Mouse (Mus musculus) cerebellum, adult 11 months (tissue): ENCODE results near the gene Wbp2.
"Not testable (repeated sequence)": the region's sequence is repeated elsewhere in the genome, so short reads cannot be mapped to it uniquely, and the experiment has no call there.

Source experiments
- DNase-seq: peaks from one replicate; pipeline ENCODE4 v3.0.0; 2022

Gene Wbp2

DNA sequence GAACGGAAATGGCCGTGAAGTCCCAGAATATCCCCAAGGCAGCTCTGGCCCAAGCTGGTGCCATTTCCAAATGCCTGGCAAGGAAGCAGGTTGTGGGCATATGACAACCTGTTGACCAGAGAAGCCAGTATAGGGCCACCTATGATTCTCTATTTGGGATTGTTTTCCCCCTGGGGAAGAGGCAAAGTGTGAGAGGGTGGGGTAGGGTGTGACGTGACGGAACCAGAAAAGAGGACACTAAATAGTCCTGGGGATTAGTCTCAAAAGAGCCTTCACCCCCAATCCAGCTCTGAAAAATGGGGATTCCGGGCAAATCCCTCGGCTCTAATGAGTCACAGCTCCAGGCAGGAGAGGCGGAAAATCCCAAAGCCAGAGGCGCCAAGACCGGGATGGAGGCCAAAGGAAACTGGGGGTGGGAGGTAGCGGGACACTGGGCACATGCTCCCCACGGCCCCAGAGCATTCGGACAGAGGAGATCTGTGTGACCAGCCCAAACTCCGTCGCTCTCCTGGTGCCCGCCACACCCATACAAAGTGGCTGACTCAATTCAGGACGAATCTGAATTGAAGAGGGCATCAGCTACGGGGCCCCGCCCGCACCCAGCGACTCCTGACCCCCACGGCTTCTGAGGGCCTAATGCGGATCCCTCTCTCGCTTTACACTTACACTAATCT lies 21.8 kb upstream of the Wbp2 start:
- DNase-seq, result no peak

DNA sequence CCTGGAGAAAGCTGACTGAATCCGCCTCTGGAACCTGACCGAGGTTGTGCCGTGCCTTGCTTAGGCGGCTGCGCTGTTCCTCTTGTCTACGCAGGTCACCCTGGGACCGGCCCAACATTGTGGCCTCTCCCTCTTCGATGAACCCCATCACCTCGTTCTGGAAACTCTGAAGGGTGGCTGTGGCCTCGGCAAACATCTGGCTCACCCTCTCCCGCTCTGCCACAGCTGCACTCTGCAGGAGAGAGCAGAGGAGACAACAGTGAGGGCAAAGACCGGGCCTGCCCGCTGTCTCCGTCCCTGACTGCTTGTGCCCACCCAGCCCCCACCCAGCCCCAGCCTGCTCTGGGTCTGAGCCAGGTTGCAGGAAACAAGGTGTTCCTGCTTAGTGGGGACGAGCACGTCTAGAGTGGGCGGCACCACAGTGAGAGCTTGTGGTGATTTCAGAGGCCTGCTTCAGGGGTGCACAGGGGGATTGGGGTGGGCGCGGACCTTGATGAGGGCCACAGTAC lies 21.0 kb upstream of the Wbp2 start:
- DNase-seq, result no peak

DNA sequence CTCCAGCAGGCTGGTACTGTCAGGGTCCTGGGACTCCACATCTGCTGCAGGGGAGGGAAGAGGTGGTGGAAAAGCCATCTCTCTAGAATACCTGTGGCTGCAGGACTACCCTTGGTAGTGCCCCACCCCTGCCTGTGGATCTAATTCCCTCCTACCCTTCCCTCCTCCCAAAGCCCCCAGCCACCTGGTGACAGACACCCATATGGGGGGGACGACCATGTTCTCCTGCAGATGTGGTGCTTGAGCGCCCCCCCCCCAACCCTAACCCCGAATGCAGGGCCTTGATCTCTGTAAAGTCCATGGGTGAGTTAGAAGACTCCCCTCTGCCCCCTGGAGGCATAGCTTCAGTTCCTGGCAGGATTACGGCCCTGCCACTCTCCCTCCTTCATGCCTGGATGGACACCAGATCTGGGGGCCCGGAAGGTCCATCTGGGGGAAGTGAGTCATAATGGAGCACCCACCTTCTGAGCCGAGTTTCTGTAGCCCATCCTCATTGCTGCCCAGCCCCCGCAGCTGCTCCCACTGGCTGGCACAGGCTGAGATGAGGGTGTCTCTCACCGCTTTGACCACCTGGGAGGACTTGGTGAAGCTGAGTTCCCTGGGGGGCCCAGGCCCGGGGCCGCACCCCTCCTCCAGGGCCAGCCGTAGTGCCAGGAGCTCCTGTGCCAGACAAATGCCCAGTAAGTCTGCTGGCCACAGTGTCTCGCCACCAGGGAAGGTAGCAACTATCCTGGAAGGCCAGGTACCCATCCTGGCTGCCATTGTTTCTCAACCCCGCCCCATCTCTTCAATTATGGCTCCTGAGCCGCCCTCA lies 20.4 kb upstream of the Wbp2 start:
- no peak for DNase-seq

- DNase-seq, result no peak
Observed at GRCm38 (mm10) chr11:116106154-116106962, 19.6 kb upstream of the Wbp2 start.

DNA sequence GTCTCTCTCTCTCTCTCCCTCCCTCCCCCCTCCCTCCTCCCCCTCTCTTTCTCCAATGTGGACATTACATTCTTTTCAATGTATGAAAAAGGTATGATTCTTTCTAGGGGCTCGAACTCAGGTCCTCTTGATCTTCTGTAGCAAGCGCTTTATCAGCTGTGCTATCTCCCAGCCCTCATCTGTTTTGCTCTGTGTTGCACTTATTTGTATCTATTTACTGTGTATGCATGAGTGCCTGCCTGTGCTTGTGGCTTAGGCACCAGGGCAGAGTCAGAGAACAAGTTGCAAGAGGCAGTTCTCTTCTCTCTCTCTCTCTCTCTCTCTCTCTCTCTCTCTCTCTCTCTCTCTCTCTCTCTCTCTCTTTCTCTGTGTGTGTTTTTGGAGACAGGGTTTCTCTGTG lies 18.3 kb upstream of the Wbp2 start:
- DNase-seq, result no peak

GRCm38 (mm10) chr11:116104006-116104646 lies 17.3 kb upstream of the Wbp2 start:
- DNase-seq, result no peak

DNA sequence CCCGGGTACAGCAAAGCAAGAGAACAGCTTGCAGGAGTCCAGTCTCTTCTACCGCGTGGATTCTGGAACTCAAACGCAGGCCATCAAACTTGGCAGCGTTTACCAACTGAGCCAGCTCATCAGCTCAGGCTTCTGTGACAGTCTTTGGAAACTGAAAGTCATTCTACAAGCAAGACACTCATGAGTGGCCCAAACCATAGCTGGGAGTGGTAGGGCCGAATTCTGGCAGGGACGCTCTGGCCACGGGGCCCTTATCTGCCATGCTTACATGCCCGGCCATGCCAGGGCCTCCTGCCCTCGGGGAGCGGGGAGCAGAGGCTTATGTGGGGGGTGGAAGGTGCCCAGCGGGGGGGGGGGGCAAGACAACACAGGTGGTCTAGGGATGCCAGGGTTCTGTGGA lies 16.8 kb upstream of the Wbp2 start:
- DNase-seq, result no peak

DNA sequence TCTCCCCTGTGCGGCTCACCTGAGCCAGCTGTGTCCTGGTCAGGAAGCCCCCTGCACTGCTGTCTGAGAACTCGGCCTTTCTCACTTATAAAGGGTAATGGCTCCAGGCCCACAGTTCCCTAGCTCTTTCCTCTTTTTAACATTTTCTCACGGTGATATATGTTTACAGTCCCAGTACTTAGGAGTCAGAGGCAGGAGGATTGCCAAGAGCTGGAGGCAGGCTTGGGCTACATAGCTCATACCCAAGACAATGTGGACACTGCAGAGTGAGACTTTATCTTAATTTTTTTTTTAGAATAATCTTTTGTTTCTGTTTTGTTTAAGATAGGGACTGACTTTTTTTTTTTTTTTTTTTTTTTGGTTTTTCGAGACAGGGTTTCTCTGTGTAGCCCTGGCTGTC lies 15.7 kb upstream of the Wbp2 start:
- no peak for DNase-seq

DNA sequence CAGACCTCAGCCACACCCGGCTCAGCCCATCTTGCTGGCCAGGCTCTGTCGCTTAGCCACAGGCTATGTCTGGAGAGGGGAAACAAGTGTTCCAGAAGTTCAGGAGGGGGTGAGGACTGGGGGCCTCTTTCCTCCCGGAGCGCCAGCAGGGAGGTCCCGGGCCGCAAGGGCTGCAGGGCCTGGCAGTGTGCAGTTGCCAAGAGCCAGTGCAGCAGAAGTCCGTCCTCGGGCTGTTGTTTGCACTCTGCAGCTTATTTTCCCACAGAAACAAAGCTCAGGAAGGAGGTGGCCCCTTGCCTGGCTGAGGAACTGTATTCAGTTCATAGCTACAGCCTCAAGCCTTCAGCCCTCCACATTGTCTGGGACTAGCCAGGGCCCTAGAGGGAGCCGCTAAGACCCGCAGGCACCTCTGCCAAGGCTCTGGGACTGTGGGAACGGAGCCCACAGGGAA lies 15.2 kb upstream of the Wbp2 start:
- DNase-seq, result no peak

DNA sequence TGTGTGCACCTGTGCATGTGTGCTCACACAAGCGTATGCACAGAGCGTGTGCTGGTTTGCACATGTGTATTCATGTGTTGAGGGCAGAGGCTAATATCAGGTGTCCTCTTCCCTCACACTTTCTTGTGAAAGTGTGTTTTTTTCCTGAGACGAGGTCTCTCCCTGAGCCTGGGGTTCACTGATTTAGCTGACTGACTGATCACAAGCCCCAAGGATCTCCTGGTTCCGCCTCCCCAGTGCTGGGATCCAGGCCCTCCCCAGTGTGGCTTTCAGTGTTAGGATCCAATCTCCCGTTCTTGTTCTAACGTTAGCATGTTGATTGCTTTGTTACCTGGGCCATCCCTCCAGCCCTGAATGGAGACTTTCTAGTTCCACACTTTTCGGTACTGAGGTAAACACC lies 14.0 kb upstream of the Wbp2 start:
- DNase-seq, result no peak

GRCm38 (mm10) chr11:116100385-116100784 lies 13.6 kb upstream of the Wbp2 start:
- DNase-seq, result no peak

- DNase-seq, result no peak
Observed at GRCm38 (mm10) chr11:116099462-116099861, 12.7 kb upstream of the Wbp2 start.

DNA sequence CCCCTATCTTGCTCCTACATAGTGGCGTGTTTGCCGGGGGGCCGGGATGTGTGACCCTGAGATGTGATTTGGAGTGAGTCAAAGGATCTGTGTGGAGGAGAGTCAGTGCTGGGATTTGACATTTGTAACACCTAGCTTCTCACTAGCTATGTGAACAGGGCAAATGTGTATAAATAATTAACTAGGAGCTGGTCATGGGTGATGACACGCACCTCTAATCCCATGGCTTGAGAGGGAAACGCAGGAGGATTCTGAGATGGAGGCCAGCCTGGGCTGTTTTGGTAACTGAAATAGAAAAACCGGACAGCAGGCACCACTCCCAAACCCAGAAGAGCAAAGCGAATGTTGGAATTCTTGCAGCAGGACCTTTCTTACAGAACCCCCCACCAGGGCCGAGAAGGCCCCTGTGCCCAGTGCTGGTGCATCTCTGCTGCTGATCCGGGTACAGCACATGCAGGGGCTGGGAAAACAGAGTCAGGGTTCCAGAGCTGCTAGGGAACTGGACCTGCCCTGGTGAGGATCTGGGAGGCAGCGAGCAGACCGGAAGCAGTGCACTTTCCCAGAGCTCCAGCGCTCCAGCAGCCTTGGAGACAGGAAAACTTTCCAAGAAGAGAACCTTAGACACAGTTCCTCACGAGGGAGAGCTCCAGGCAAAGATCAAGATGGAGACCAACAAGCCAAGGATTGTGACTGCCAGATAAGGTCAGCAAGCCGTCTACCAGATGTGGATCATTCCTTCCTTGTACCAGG lies 12.1 kb upstream of the Wbp2 start:
- DNase-seq, result no peak

DNA sequence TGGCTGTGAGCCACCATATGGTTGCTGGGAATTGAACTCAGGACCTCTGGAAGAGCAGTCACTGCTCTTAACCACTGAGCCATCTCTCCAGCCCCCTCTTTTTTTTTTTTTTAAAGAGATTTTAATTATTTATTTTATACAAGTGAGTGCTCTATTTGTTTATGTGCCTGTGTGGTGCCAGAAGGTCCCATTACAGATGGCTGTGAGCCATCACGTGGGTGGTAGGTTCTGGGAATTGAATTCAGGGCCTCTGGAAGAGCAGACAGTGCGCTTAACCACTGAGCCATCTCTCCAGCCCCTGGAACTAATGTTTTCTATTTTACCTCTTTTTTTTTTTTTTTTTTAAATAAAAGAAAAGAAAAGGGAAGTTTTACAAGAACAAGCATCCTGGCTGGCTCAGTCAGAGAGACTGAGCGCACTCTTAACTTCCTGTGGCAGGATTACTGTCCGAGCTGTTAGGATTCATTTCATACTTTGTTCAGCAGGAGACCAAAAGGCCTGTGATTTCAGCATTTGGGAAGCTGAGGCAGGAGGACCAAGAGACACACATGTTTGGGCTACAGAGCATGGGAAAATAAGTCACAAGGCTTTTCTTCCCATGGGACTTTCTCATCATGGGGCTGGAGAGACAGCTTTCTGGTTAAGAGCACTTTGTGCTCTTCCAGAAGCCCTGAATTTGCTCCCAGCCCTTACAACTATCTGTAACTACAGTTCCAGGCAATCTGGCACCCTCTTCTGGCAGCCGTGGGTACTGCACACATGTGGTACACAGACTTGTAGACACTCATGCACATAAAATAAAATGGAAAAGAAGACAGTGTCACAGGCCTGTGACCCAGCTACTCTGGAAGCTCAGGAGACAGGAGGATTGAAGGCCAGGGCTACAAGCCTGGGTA lies 9.7 kb upstream of the Wbp2 start:
- DNase-seq, result no peak

- no peak for DNase-seq
Observed at GRCm38 (mm10) chr11:116095573-116095972, 8.8 kb upstream of the Wbp2 start.

DNA sequence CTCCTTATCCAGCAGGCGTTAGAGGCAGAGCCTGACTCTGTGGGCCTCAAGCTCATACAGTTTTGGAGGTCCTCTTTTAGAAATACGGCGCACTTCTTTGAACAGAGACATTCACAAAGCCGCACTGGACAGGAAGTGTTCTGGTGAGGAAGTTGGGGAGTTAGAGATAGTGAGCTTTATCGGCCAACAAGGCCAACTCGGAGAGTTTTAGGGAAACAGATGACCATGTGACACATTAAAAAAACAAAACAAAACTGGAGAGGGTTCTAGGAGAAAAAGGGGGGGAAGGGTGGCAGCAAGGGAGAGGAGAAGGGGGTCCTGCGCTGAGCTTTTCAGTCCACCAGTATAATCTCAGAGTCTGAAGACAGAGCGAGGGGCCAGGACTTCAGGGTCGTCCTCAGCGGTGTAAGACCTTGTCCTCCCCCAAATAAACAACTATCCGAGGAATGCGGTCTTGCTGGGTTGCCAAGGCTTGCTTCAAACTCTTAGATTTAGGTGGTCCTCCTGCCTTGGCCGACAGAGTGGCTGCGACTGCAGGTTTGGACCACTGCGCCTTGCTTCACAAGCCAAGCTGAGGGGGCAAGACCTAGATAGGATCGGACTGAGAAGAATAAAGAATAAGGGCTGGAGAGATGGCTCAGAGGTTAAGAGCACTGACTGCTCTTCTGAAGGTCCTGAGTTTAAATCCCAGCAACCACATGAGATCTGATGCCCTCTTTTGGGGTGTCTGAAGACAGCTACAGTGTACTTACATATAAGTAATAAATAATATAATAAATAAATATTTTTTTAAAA lies 7.2 kb upstream of the Wbp2 start:
- no peak for DNase-seq

DNA sequence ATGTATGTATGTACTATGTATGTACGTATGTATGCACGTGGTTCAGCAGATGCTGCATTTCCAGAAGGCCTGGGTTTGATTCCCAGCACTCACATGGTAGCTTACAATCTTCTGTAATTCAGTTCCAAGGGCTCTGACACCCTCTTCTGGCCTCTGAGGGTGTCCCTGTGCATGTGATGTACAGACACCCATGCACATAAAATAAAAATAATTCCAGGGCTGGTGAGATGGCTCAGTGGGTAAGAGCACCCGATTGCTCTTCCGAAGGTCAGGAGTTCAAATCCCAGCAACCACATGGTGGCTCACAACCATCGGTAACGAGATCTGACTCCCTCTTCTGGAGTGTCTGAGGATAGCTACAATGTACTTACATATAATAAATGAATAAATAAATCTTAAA lies 6.2 kb upstream of the Wbp2 start:
- not testable (repeated sequence) for DNase-seq

GRCm38 (mm10) chr11:116091591-116091990 lies 4.8 kb upstream of the Wbp2 start:
- DNase-seq, result no peak

- DNase-seq, result no peak
Observed at GRCm38 (mm10) chr11:116089545-116089944, 2.8 kb upstream of the Wbp2 start.

DNA sequence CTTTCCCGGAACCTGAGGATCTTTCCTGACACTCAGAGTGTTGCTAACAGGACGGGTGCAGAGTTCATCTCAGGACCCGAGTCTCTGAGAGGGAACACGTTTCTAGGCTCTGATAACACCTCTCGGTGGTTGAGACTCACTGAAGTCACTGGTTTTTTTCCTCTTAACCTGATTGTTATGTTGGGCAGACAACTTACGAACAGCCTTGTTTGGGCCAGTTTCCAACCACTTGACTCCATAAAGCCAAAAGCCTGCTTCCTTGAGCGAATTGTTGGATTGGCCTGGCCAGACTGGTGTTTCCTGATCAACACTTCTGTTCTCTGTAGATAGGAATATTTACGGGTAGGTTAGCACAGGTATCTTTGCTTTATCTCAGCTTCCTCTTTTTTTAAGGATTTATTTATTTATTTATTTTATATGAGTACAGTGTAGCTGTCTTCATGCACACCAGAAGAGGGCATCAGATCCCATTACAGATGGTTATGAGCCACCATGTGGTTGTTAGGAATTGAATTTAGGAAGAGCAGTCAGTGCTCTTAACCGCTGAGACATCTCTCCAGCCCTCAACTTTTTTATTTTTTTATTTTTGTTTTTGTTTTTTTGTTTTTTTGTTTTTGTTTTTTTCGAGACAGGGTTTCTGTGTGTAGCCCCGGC lies 2.1 kb upstream of the Wbp2 start:
- DNase-seq, result no peak
